Mouse (Mus musculus) embryonic facial prominence, embryonic 15.5 days (tissue): Measurements from ENCODE around the gene Jaml. TPM values are rescaled to one million over a fixed set of nuclear protein-coding genes. Genes with fewer than 3 reads are reported as not detected.

Experiments used
- ATAC-seq: fragments of 200-750 bp; cut with Nextera tagmentation; 2 replicates; pipeline ENCODE4 v1.8.0; 2017; ENCODE audit warnings: low read depth, moderate TSS enrichment; ENCODE audit not compliant: insufficient number of reproducible peaks, low FRiP score, low TSS enrichment
- H3K27ac ChIP-seq: fragments of 300-500 bp; sonication (generic); replicated peaks from 2 replicates; pipeline ENCODE4 v1.5.1; 2015; ENCODE audit warnings: mild to moderate bottlenecking, inconsistent platforms
- H3K27me3 ChIP-seq: fragments of 300-500 bp; sonication (generic); 2 replicates; pipeline ENCODE4 v1.6.1; 2015; ENCODE audit warnings: inconsistent platforms
- H3K36me3 ChIP-seq: fragments of 300-500 bp; sonication (generic); 2 replicates; pipeline ENCODE4 v1.6.1; 2015; ENCODE audit warnings: mild to moderate bottlenecking, inconsistent platforms
- H3K4me1 ChIP-seq: fragments of 300-500 bp; sonication (generic); 2 replicates; pipeline ENCODE4 v1.6.1; 2015; ENCODE audit warnings: inconsistent platforms
- H3K4me2 ChIP-seq: fragments of 300-500 bp; sonication (generic); replicated peaks from 2 replicates; pipeline ENCODE4 v1.6.1; 2015; ENCODE audit warnings: mild to moderate bottlenecking, inconsistent platforms
- H3K4me3 ChIP-seq: fragments of 300-500 bp; sonication (generic); replicated peaks from 2 replicates; pipeline ENCODE4 v1.5.1; 2015; ENCODE audit warnings: mild to moderate bottlenecking, inconsistent platforms
- H3K9ac ChIP-seq: fragments of 300-500 bp; sonication (generic); 2 replicates; pipeline ENCODE4 v1.6.1; 2015; ENCODE audit warnings: inconsistent platforms
- H3K9me3 ChIP-seq: fragments of 300-500 bp; sonication (generic); replicated peaks from 2 replicates; pipeline ENCODE4 v1.6.1; 2016; ENCODE audit warnings: inconsistent platforms
- whole genome bisulfite sequencing: fragments of 180-500 bp; shearing (Covaris S2); methylation state at CpG from one replicate; pipeline ENCODE4 v1.1.7; 2015; 5-methylcytosine and 5-hydroxymethylcytosine counted together
- polyA plus RNA-seq: library from polyadenylated mRNA; unstranded; fragments of >200 nt; fragmentation: Nextera tagmentation; extraction: Ambion mirVana; gene quantifications from 2 replicates; pipeline ENCODE4 v1.2.1, GENCODE M21; 2015

Gene Jaml
- polyA plus RNA-seq, 1 experiment from 2014 or later = 0.41 TPM

DNA sequence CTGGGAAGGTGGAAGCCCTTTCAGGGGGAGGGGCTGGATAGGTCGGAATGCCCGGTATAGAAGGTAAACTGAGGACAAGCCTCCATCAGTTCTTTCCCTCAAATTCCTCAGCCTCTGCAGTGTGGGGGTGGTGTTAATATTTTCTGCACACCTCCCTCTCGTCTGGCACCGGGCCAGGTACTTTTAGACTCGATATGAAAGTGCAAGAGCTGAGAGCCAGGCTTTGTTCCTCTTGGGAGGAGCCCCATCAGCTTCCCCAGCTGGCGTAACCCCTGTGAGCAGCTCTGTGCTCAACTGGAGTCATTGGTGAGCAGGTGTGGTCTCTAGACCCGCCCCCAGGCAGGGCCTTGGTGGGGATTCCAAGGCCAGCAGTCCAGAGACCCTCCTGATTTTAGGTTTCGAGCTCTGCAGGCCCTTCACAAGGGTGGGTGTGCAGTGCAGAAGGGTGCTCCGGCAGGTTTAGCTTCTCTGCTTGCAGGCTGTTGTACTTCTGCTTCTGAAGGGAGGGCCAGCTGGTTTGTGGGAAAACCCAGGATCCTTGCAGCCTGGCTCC is 43.3 kb downstream of the Jaml start:
- Histone ChIP-seq H3K4me3 (0 out of 2 replicates have a peak overlapping the region, but pooled peaks have one; percentile 3), H3K36me3 (no peaks in the 10 kb centered on the region), H3K9me3 (no peaks in the 10 kb centered on the region), H3K27ac (0 out of 2 replicates have a peak overlapping the region, but pooled peaks have one; percentile 8), H3K27me3 (no peaks in the 10 kb centered on the region), H3K9ac (no peak overlapping the region), H3K4me2 (peak overlapping the region; percentile 46), H3K4me1 (peaks cover 21% of the 10 kb centered on the region)
- no peak for ATAC-seq
- 28% methylated on average over 9 of the region's 9 CpGs for WGBS

DNA sequence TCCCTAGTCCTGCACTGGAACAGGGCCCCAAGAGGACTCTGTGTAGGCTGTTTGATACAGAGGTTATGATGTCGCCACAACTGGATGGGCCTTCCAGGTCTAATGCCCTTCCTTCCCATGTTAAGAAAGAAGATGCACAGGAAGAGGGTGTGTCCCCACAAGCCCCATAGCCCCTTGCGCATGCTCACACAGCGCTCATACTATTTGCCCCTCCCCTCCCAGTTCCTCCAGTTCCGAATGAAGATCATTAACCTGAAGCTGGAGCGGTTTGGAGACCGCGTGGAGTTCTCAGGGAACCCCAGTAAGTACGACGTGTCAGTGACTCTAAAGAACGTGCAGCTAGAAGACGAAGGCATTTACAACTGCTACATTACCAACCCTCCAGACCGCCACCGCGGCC is 46.2 kb downstream of the Jaml start:
- H3K9ac ChIP-seq = no peak overlapping the region

DNA sequence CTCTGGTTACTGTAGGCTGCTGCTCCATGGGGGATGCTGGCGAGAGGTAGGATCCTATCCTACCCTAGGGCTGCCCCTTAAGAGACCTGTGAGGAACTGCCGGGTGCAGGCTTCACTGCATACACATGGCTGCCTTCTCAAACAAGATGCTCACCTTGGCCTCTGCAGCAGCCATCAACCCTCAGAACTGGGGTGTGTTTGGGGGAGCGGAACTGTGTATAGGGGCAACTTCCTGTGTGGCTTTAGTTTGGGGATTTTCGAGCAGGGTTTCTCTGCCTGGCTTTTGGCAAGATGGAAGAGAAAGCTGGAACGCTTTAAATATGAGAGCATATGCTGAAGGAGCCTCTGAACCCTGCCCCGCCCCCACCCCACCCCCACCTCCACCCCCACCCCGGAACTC is 48.0 kb downstream of the Jaml start:
- no peak for ATAC-seq
- H3K36me3 ChIP-seq = no peaks in the 10 kb centered on the region
- no peak overlapping the region for H3K27ac ChIP-seq
- no peaks in the 10 kb centered on the region for H3K27me3 ChIP-seq
- H3K4me2 ChIP-seq = no peak overlapping the region
- H3K9ac ChIP-seq = no peak overlapping the region
- H3K4me3 ChIP-seq = no peak overlapping the region
- peaks cover 8% of the 10 kb centered on the region for H3K4me1 ChIP-seq
- no peaks in the 10 kb centered on the region for H3K9me3 ChIP-seq
- 48% methylated on average over 7 of the region's 7 CpGs for WGBS

More for the DNA sequence above, 46.2 kb downstream of the Jaml start:
- Histone ChIP-seq H3K4me3 (no peak overlapping the region), H3K4me1 (peaks cover 14% of the 10 kb centered on the region), H3K27me3 (no peaks in the 10 kb centered on the region), H3K9me3 (no peaks in the 10 kb centered on the region), H3K36me3 (no peaks in the 10 kb centered on the region), H3K4me2 (no peak overlapping the region), H3K27ac (no peak overlapping the region)
- 92% methylated on average over 14 of the region's 14 CpGs for WGBS
- ATAC-seq = no peak

DNA sequence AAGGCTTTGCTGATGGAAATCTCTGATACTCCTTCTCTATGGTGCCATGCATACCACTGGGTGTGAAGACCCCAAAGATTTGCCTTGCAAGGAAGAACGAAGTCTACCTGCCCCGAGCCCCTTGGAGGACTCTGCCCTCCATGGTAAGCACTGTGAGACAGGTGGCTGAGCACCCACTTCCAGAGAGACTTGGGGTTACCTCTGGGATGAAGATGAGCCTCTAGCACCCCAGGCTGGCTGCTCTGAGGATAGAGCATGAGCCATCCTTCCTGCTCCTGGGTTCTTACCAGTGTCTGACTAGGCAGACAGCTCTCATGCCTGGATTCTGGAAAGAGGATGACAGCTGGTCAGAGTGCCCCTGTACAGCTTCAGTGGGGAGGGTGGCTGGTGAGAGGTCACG is 51.1 kb downstream of the Jaml start:
- Histone ChIP-seq H3K4me3 (no peak overlapping the region), H3K4me1 (0 out of 2 replicates have a peak, but pooled peaks cover 8% of the 10 kb centered on the region), H3K27me3 (peaks cover 6% of the 10 kb centered on the region; the same call in 1 of the 2 replicates), H3K4me2 (no peak overlapping the region), H3K36me3 (no peaks in the 10 kb centered on the region), H3K27ac (no peak overlapping the region), H3K9me3 (no peaks in the 10 kb centered on the region), H3K9ac (no peak overlapping the region)
- ATAC-seq = no peak
- 81% methylated on average over 3 of the region's 3 CpGs for WGBS

DNA sequence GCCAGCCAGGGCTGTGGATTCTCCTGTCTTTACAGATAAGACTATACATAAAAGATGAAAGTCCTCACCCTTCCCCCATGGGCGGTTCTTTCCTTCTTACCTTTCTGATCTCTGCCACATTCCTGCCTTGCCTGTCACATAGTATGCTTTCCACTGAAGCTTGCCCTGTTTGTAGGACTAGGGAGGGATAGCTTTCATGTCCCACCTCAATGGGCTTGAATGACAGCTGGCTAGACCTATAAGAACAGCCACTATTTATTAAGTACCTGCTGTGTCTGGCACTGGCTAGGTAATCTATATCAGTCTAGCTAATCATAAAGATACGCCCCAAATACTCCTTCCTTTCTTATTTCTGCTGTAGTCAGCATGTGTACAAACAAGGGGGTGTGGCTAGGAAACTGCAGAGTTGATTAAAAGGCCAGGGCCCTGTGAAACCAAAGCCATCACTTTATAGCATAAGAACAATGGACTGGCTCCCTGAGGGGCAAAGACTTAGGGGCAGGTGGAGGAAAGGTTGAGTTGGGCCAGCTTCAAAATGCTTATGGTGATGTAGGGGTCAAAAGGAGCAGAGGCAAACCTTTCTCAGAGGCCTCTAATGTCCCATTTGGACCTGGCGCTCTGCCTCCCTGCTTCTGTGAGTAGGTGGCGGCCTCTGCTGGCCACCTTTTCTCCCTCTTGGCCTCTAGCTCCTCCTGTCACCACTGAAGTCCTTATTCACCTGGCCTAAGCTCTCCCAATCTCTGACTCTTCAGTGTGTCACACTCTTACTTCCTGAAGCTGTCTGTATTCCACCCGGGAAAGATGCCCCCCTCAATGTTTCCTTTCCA is 54.7 kb downstream of the Jaml start:
- Histone ChIP-seq H3K4me3 (no peak overlapping the region), H3K9me3 (no peaks in the 10 kb centered on the region), H3K4me2 (no peak overlapping the region), H3K27ac (no peak overlapping the region), H3K4me1 (peaks cover 15% of the 10 kb centered on the region), H3K27me3 (peaks cover 42% of the 10 kb centered on the region), H3K9ac (no peak overlapping the region), H3K36me3 (no peaks in the 10 kb centered on the region)
- ATAC-seq = no peak; the same call in 1 of the 2 replicates
- 20% methylated on average over 5 of the region's 5 CpGs for WGBS

DNA sequence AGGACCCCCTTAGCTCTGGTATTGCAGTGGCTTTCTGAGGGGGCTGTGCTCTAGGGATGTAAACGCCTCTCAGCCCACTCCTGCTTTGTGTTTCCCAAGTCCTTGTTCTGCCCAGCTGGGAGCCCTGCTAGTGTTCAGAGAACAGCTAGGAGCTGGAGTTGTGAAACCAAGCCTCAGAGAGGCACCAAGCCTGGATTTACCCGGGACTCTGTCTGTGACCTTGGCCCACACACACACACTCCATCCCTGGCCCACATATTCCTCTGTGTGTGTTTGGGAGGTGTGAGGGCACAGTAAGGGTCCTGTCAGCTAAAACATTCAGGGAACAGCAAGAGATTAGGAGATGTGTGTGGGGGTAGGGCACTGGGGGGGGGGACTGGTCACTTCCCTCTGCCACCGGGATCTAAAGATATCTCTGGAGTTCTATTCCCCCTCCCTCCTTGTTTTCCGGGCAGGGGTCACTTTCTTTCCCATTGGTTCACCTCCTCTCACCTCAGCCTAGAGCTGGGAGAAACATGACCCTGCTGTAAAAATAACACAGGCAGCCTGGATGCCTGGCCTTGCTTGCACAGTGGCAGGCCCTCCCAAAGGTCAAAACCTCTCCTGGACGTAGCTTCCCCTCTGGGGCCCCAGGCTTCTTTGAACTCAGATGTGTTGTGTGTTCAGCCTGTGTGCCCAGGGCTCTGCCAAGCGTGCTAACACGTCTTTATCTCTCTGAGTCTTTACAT is 57.6 kb downstream of the Jaml start:
- H3K4me2 ChIP-seq = no peak overlapping the region
- no peak overlapping the region for H3K4me3 ChIP-seq
- no peaks in the 10 kb centered on the region for H3K9me3 ChIP-seq
- no peak overlapping the region for H3K27ac ChIP-seq
- H3K4me1 ChIP-seq = peaks cover 19% of the 10 kb centered on the region
- H3K9ac ChIP-seq = no peak overlapping the region
- H3K36me3 ChIP-seq = no peaks in the 10 kb centered on the region
- 18% methylated on average over 7 of the region's 7 CpGs for WGBS
- peaks cover 71% of the 10 kb centered on the region for H3K27me3 ChIP-seq
- no peak for ATAC-seq

DNA sequence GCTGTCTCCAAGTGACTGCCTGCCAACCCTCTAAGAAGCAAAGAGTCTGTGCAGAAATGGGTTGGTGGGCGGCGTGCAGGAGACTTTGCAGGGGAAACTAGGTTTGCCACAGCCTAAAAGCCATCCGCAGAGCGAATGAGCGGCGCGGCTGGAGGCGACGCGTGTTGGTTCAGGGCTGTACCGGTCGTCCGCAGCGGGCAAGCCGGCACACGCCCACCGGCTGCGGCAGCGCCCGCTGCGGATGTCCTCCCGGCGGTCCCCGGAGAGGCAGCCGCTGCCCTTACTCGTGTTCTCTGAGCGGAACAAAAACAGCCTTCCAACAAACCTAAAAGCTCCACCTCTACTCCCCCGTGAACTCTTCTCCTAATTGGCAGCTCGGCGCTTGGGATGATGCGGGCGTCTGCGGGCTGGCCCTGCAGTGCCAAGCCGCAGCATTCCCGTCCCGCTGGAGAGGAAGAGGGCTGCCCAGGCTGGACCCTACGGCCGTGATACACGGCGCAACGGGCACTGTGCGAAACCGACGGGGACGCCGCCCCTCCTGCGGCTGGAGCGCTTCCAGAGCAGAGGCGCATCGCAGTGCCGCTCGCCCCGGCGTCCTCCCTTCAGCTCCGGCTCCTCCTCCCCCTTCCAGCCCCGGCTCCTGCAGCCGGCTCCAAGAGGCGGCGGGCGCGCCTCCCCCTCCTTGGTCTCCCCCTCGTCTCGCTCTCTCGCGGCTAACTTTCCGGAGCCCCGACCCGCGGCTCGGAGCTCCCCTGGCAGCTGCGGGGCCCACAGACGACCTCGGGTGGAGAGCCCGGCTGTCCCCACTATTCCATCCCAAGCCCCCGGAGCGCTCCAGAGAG is 59.4 kb downstream of the Jaml start, which contains the start of gene Scn4b:
Gene Scn4b, plus strand, starts transcription at position 205 of the 842 bp plus-strand sequence.
- Histone ChIP-seq H3K9me3 (no peaks in the 10 kb centered on the region), H3K4me1 (peaks cover 19% of the 10 kb centered on the region), H3K27ac (no peak within 1 kb of the TSS), H3K9ac (peak within 1 kb of the TSS; percentile 26; the same call in 1 of the 2 replicates), H3K36me3 (no peaks in the 10 kb centered on the region), H3K4me3 (peak within 1 kb of the TSS; percentile 54), H3K4me2 (peak within 1 kb of the TSS; percentile 97), H3K27me3 (peaks cover 85% of the 10 kb centered on the region)
- ATAC-seq = no peak
- under 1% methylated on average over 75 of the region's 76 CpGs for WGBS

DNA sequence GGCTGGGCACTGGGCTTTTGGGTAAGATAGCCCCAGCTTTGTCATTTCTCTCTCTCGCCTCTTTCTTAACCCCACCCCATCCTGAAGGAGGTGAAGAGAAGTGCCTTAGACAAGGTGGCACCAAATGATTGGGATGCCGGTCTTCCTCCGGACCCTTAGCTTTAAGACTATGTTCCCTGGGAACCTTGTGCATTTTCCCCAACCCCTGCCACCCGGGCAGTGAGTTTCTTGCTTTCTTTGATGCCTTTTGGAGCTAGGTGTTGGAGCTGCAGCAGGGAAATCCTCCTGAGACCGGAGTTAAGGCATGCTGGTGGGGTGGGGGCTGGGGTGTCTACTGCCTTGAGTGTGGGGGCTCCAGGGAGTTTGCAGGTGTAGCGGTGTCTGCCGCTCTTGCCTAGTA is 60.1 kb downstream of the Jaml start:
- H3K4me2 ChIP-seq = peak overlapping the region; percentile 97
- H3K9ac ChIP-seq = 0 out of 2 replicates have a peak overlapping the region, but pooled peaks have one; percentile 26
- peaks cover 19% of the 10 kb centered on the region for H3K4me1 ChIP-seq
- H3K36me3 ChIP-seq = no peaks in the 10 kb centered on the region
- ATAC-seq = no peak
- H3K9me3 ChIP-seq = no peaks in the 10 kb centered on the region
- H3K27me3 ChIP-seq = peaks cover 91% of the 10 kb centered on the region
- peak overlapping the region; percentile 54 for H3K4me3 ChIP-seq
- WGBS = 4% methylated on average over 7 of the region's 7 CpGs
- no peak overlapping the region for H3K27ac ChIP-seq

DNA sequence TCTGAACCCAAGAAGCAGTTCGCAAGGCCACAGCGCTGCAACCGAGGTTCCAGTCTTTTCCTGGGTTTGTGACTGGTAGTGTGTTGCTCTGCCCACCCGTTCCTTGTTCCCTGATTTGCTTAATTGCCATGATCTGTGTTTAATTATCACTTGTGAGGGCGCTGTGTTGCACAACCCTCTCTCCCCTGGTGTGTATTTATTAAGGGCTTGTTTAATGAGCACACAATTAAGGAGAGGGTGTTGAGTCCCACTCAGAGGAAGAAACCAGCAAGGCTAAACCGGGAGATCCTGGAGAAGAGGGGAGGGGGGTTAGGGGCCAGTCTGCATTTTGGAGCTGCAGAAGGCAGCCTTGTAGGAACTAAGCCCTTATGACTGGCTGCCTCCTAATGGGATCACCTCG is 62.0 kb downstream of the Jaml start:
- Histone ChIP-seq H3K4me2 (no peak overlapping the region), H3K4me3 (no peak overlapping the region), H3K27ac (no peak overlapping the region), H3K27me3 (peaks cover 95% of the 10 kb centered on the region), H3K9me3 (no peaks in the 10 kb centered on the region), H3K4me1 (peaks cover 21% of the 10 kb centered on the region), H3K9ac (no peak overlapping the region), H3K36me3 (no peaks in the 10 kb centered on the region)
- no peak for ATAC-seq
- 50% methylated on average over 7 of the region's 7 CpGs for WGBS

DNA sequence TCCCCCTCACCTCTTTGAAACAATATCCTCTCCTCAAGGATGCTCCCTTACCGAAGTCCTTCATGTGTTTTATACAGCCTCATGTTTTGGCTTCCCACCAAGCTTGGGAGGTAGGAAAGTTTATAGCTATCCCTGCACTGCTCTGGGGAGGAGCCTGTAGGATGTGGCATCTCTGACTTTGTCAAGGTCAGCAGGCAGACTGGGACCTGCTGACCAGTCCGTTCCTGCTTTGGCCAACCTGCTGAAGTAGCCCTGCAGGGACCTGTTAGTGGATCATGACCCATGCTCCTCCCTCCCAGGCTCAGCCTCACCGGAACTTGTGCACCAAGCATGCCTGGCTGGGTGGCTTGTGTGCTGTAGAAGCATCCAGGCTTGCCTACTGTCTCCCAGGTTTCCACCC is 63.7 kb downstream of the Jaml start:
- H3K4me3 ChIP-seq = no peak overlapping the region
- ATAC-seq = no peak
- H3K36me3 ChIP-seq = no peaks in the 10 kb centered on the region
- no peak overlapping the region for H3K9ac ChIP-seq
- H3K4me1 ChIP-seq = peaks cover 23% of the 10 kb centered on the region
- H3K4me2 ChIP-seq = no peak overlapping the region
- WGBS = 40% methylated on average over 3 of the region's 3 CpGs
- no peaks in the 10 kb centered on the region for H3K9me3 ChIP-seq
- H3K27me3 ChIP-seq = peaks cover 93% of the 10 kb centered on the region
- no peak overlapping the region for H3K27ac ChIP-seq
